Comparison of ENCODE assay signal across 10 mouse cellular contexts in genomic region chr8:120136618-120137017, GRCm38 (mm10). TPM values are rescaled to one million over a fixed set of nuclear protein-coding genes. Genes with fewer than 3 reads are reported as not detected.
DNase-seq lines count a peak whose midpoint lies in the region; ATAC-seq lines count a peak whose summit lies in the region.
"Had no signal": no experiment of that assay in that cellular context is flagged by ENCODE, and none has a peak within 500 bp of the region (broad histone marks: within the 10 kb centered on the region; RNA-seq: fewer than 3 reads in every experiment).

No protein-coding gene starts in this region.

- peak; percentile 35 for DNase-seq in Muller cell, postnatal 12 days (ENCODE audit: inconsistent ontology term)
- DNase-seq in cerebellum, adult 18-20 months: peak; percentile 65 to 67
- peak; percentile 48 for DNase-seq in gastrocnemius, postnatal 10 days
- peak; percentile 66 for DNase-seq in left cerebral cortex, adult 11 months (ENCODE audit: low spot score)
- no peak for DNase-seq in B cell, adult 2 months
- no peak for DNase-seq in adrenal gland, adult 2 months
- no peak for DNase-seq in embryo, embryonic 10.5 days (ENCODE audit: low spot score)

- ATAC-seq in activated CD4-positive, CD25-positive, alpha-beta regulatory T cell, adult 4 months: no peak
- ATAC-seq: liver, embryonic 12.5 days had no signal

RNA-seq across cellular contexts. Expression of gene 6430548M08Rik, which starts 22.7 kb away (rescaled TPM):
- total RNA-seq in gastrocnemius, postnatal 10 days (2021): 10 to 100 TPM in 1 of 2 experiments, 1 to 10 TPM in 1; 9.3 to 11.2 TPM
- polyA plus RNA-seq in activated CD4-positive, CD25-positive, alpha-beta regulatory T cell, adult 4 months (2017; shearing (Covaris generic)): not detected
- 100 to 1,000 TPM in 1 of 2 experiments, 10 to 100 TPM in 1; 98.5 to 118 TPM for total RNA-seq in adrenal gland, adult 2 months (2021)
- polyA plus RNA-seq in adrenal gland, adult 2 months (2012; rRNA removed): 107 and 149 TPM in 2 replicates

RNA-seq across cellular contexts. Expression of gene Zdhhc7, which starts 35.3 kb away (rescaled TPM):
- 10 to 100 TPM; 23.1 to 24.5 TPM for total RNA-seq in gastrocnemius, postnatal 10 days (2021)
- polyA plus RNA-seq in activated CD4-positive, CD25-positive, alpha-beta regulatory T cell, adult 4 months (2017; shearing (Covaris generic)): 1 to 10 TPM; 4.9 to 5.5 TPM
- 10 to 100 TPM; 41.2 to 55.9 TPM for total RNA-seq in adrenal gland, adult 2 months (2021)
- polyA plus RNA-seq in adrenal gland, adult 2 months (2012; rRNA removed): 104 and 124 TPM in 2 replicates

RNA-seq across cellular contexts. Expression of gene Fam92b, which starts 40.6 kb away (rescaled TPM):
- total RNA-seq in gastrocnemius, postnatal 10 days (2021): not detected
- not detected for polyA plus RNA-seq in activated CD4-positive, CD25-positive, alpha-beta regulatory T cell, adult 4 months (2017; shearing (Covaris generic))
- total RNA-seq in adrenal gland, adult 2 months (2021): 1 to 10 TPM in 1 of 2 experiments, under 1 TPM in 1; 0.61 to 1.4 TPM
- polyA plus RNA-seq in adrenal gland, adult 2 months (2012; rRNA removed): 0.95 and 1.7 TPM in 2 replicates
- total RNA-seq: common myeloid progenitor, adult 5-6 weeks had no signal
- polyA plus RNA-seq: liver, embryonic 12.5 days had no signal

Comparison
In these comparisons a context has a peak if more than half of its experiments do, and no peak if none do; other contexts are left out.
1. DNase-seq: peak in Muller cell, postnatal 12 days (single experiment), cerebellum, adult 18-20 months (2 of 2), gastrocnemius, postnatal 10 days (single experiment) and left cerebral cortex, adult 11 months (single experiment); none in B cell, adult 2 months (0 of 2), adrenal gland, adult 2 months (single experiment) and embryo, embryonic 10.5 days (single experiment).
2. RNA of gene 6430548M08Rik, which starts 22.7 kb away (total RNA-seq): 98.5 to 118 TPM in adrenal gland, adult 2 months; 9.3 to 11.2 TPM in gastrocnemius, postnatal 10 days; every median in the first group is over 4 times any median in the second.